15 mouse cellular contexts compared by ENCODE assay signal in genomic region chr11:87584711-87585505, GRCm38 (mm10). TPM values are rescaled to one million over a fixed set of nuclear protein-coding genes. Genes with fewer than 3 reads are reported as not detected.
DNase-seq lines count a peak whose midpoint lies in the region; ATAC-seq and TF ChIP-seq lines count a peak whose summit lies in the region.
"Had no signal": no experiment of that assay in that cellular context is flagged by ENCODE, and none has a peak within 500 bp of the region (broad histone marks: within the 10 kb centered on the region; RNA-seq: fewer than 3 reads in every experiment).

No protein-coding gene starts in this region.

- TF ChIP-seq CTCF in cortical plate, adult 2 months (IDR thresholded peaks at IDR 0.05; ENCODE audit: extremely low read depth, insufficient read depth, low read length), result no peak

- no peaks in the 10 kb centered on the region for H3K36me3 ChIP-seq in heart, embryonic 11.5 days (ENCODE audit: control insufficient read depth, insufficient read depth, low read length)
- no peaks in the 10 kb centered on the region for H3K36me3 ChIP-seq in midbrain, embryonic 11.5 days (ENCODE audit: control insufficient read depth, insufficient read depth, low read length)
- H3K36me3 ChIP-seq in neural tube, embryonic 15.5 days, result no peaks in the 10 kb centered on the region
- H3K36me3 ChIP-seq: embryonic facial prominence, embryonic 15.5 days; neural tube, embryonic 13.5 days had no signal

- no peak overlapping the region for H3K4me2 ChIP-seq in heart, embryonic 11.5 days
- H3K4me2 ChIP-seq in midbrain, embryonic 11.5 days, result no peak overlapping the region
- H3K4me2 ChIP-seq in neural tube, embryonic 15.5 days, result no peak overlapping the region
- H3K4me2 ChIP-seq: embryonic facial prominence, embryonic 15.5 days; hindbrain, embryonic 14.5 days; neural tube, embryonic 13.5 days had no signal

- 72% methylated on average over 10 of the region's 10 CpGs for WGBS in heart, embryonic 11.5 days (ENCODE audit: insufficient replicate concordance)
- WGBS in midbrain, embryonic 11.5 days, result 86% methylated on average over 10 of the region's 10 CpGs
- WGBS in neural tube, embryonic 15.5 days, result 82% methylated on average over 10 of the region's 10 CpGs

- intact Hi-C loops in heart, postnatal 14 days (cut with DNase I), result no loop called here

- DNase-seq in heart, adult 11 months, result peak; percentile 98
- peak; percentile 66 to 74 for DNase-seq in heart, postnatal 14 days
- peak; percentile 85 for DNase-seq in lung, postnatal 10 days
- DNase-seq in c-Kit-positive CD71-positive TER-119-positive erythroid progenitor cells, embryonic 14.5 days (ENCODE audit: low spot score), result no peak
- no peak for DNase-seq in midbrain, embryonic 11.5 days (ENCODE audit: low spot score, missing footprints)
- DNase-seq: thymus, postnatal 36 days had no signal

- peaks cover 16% of the 10 kb centered on the region for H3K4me1 ChIP-seq in heart, embryonic 11.5 days (ENCODE audit: control insufficient read depth, insufficient read depth, low read length)
- peaks cover 1% of the 10 kb centered on the region; the same call in 1 of the 2 replicates for H3K4me1 ChIP-seq in cortical plate, adult 2 months (ENCODE audit: control insufficient read depth, insufficient read depth, low read length)
- H3K4me1 ChIP-seq in midbrain, embryonic 11.5 days (ENCODE audit: control insufficient read depth, insufficient read depth, low read length), result peaks cover 2% of the 10 kb centered on the region; the same call in 1 of the 2 replicates
- H3K4me1 ChIP-seq in neural tube, embryonic 15.5 days, result peaks cover 11% of the 10 kb centered on the region

- H3K27ac ChIP-seq in heart, embryonic 11.5 days (ENCODE audit: low read depth, low read length), result no peak overlapping the region
- H3K27ac ChIP-seq in cortical plate, adult 2 months (ENCODE audit: insufficient read depth, low read length), result peak overlapping the region; percentile 7; the same call in 1 of the 2 replicates
- H3K27ac ChIP-seq in midbrain, embryonic 11.5 days (ENCODE audit: low read depth, low read length), result no peak overlapping the region
- H3K27ac ChIP-seq in neural tube, embryonic 15.5 days (replicated peaks), result no peak overlapping the region
- H3K27ac ChIP-seq: embryonic facial prominence, embryonic 15.5 days; hindbrain, embryonic 14.5 days; neural tube, embryonic 13.5 days had no signal

- 0 out of 2 replicates have a peak, but pooled peaks cover 2% of the 10 kb centered on the region for H3K27me3 ChIP-seq in heart, embryonic 11.5 days (ENCODE audit: control insufficient read depth, insufficient read depth, low read length)
- no peaks in the 10 kb centered on the region for H3K27me3 ChIP-seq in midbrain, embryonic 11.5 days (ENCODE audit: control insufficient read depth, insufficient read depth, low read length)
- no peaks in the 10 kb centered on the region for H3K27me3 ChIP-seq in neural tube, embryonic 15.5 days (replicated peaks)
- H3K27me3 ChIP-seq: embryonic facial prominence, embryonic 15.5 days; neural tube, embryonic 13.5 days had no signal

- no peak overlapping the region for H3K4me3 ChIP-seq in heart, embryonic 11.5 days (ENCODE audit: low read depth, low read length)
- H3K4me3 ChIP-seq in cortical plate, adult 2 months (ENCODE audit: insufficient read depth, low read length), result no peak overlapping the region
- H3K4me3 ChIP-seq in midbrain, embryonic 11.5 days (ENCODE audit: low read depth, low read length), result no peak overlapping the region
- H3K4me3 ChIP-seq in neural tube, embryonic 15.5 days (replicated peaks), result no peak overlapping the region
- H3K4me3 ChIP-seq: embryonic facial prominence, embryonic 15.5 days; neural tube, embryonic 13.5 days had no signal

- ATAC-seq in heart, embryonic 11.5 days (replicated peaks; ENCODE audit: insufficient number of reproducible peaks, low FRiP score, low TSS enrichment), result no peak
- no peak for ATAC-seq in midbrain, embryonic 11.5 days (ENCODE audit: low FRiP score)
- no peak for ATAC-seq in neural tube, embryonic 15.5 days (ENCODE audit: low FRiP score)
- ATAC-seq: activated CD4-positive, CD25-positive, alpha-beta regulatory T cell, adult 4 months; CD4-positive, CD25-positive, alpha-beta regulatory T cell, adult 4 months had no signal

- TF ChIP-seq POLR2A in cortical plate, adult 2 months (IDR thresholded peaks at IDR 0.05; ENCODE audit: extremely low read depth, insufficient read depth, low read length), result no peak

- no peaks in the 10 kb centered on the region for H3K9me3 ChIP-seq in heart, embryonic 11.5 days (replicated peaks; ENCODE audit: control insufficient read depth, low read length)
- H3K9me3 ChIP-seq in midbrain, embryonic 11.5 days (ENCODE audit: control insufficient read depth, low read length), result no peaks in the 10 kb centered on the region
- no peaks in the 10 kb centered on the region for H3K9me3 ChIP-seq in neural tube, embryonic 15.5 days (replicated peaks)
- H3K9me3 ChIP-seq: embryonic facial prominence, embryonic 15.5 days; neural tube, embryonic 13.5 days had no signal

- H3K9ac ChIP-seq in heart, embryonic 11.5 days (ENCODE audit: low read depth, low read length), result no peak overlapping the region
- no peak overlapping the region for H3K9ac ChIP-seq in midbrain, embryonic 11.5 days (ENCODE audit: low read length)
- H3K9ac ChIP-seq in neural tube, embryonic 15.5 days (replicated peaks), result no peak overlapping the region
- H3K9ac ChIP-seq: embryonic facial prominence, embryonic 15.5 days; hindbrain, embryonic 14.5 days; neural tube, embryonic 13.5 days had no signal

RNA-seq across cellular contexts. Expression of gene Mtmr4, which starts 7.1 kb away (rescaled TPM):
- 23.4 and 28.1 TPM in 2 replicates for polyA plus RNA-seq in heart, embryonic 11.5 days (2014; fragmentation: Nextera tagmentation; extraction: Ambion mirVana)
- polyA plus RNA-seq in cortical plate, adult 2 months (2012; rRNA removed), result 46.0 and 47.0 TPM in 2 replicates
- total RNA-seq in heart, postnatal 14 days (2021), result 10 to 100 TPM; 16.0 to 22.9 TPM
- 68.3 and 72.9 TPM in 2 replicates for polyA plus RNA-seq in midbrain, embryonic 11.5 days (2014; fragmentation: Nextera tagmentation; extraction: Ambion mirVana)
- polyA plus RNA-seq in neural tube, embryonic 15.5 days (2015; fragmentation: Nextera tagmentation; extraction: Ambion mirVana), result 41.0 and 42.8 TPM in 2 replicates

RNA-seq across cellular contexts. Expression of gene Sept4, which starts 16.2 kb away (rescaled TPM):
- polyA plus RNA-seq in heart, embryonic 11.5 days (2014; fragmentation: Nextera tagmentation; extraction: Ambion mirVana), result 11.7 and 13.3 TPM in 2 replicates
- polyA plus RNA-seq in cortical plate, adult 2 months (2012; rRNA removed), result 424 and 429 TPM in 2 replicates
- total RNA-seq in heart, postnatal 14 days (2021), result 10 to 100 TPM; 70.3 to 70.8 TPM
- 9.0 and 11.4 TPM in 2 replicates for polyA plus RNA-seq in midbrain, embryonic 11.5 days (2014; fragmentation: Nextera tagmentation; extraction: Ambion mirVana)
- polyA plus RNA-seq in neural tube, embryonic 15.5 days (2015; fragmentation: Nextera tagmentation; extraction: Ambion mirVana), result 34.6 and 38.3 TPM in 2 replicates

RNA-seq across cellular contexts. Expression of gene Gm11492, which starts 18.5 kb away (rescaled TPM):
- not detected in 2 replicates for polyA plus RNA-seq in heart, embryonic 11.5 days (2014; fragmentation: Nextera tagmentation; extraction: Ambion mirVana)
- polyA plus RNA-seq in cortical plate, adult 2 months (2012; rRNA removed), result 0.06 and 0.13 TPM in 2 replicates
- not detected for total RNA-seq in heart, postnatal 14 days (2021)
- polyA plus RNA-seq in midbrain, embryonic 11.5 days (2014; fragmentation: Nextera tagmentation; extraction: Ambion mirVana), result not detected in 2 replicates
- polyA plus RNA-seq in neural tube, embryonic 15.5 days (2015; fragmentation: Nextera tagmentation; extraction: Ambion mirVana), result not detected in 2 replicates
- polyA plus RNA-seq: activated CD4-positive, CD25-positive, alpha-beta regulatory T cell, adult 4 months; CD4-positive, CD25-positive, alpha-beta regulatory T cell, adult 4 months; embryonic facial prominence, embryonic 15.5 days; hindbrain, embryonic 14.5 days; limb, embryonic 14.5 days; neural tube, embryonic 13.5 days had no signal

RNA-seq across cellular contexts. Expression of gene Hsf5, which starts 32.1 kb away (rescaled TPM):
- polyA plus RNA-seq in heart, embryonic 11.5 days (2014; fragmentation: Nextera tagmentation; extraction: Ambion mirVana), result 0.11 and 0.18 TPM in 2 replicates
- polyA plus RNA-seq in cortical plate, adult 2 months (2012; rRNA removed), result 0.40 and 0.42 TPM in 2 replicates
- under 1 TPM in 1 of 2 experiments, not detected in 1; 0.07 TPM for total RNA-seq in heart, postnatal 14 days (2021)
- 0.15 and 0.31 TPM in 2 replicates for polyA plus RNA-seq in midbrain, embryonic 11.5 days (2014; fragmentation: Nextera tagmentation; extraction: Ambion mirVana)
- polyA plus RNA-seq in neural tube, embryonic 15.5 days (2015; fragmentation: Nextera tagmentation; extraction: Ambion mirVana), result 0.38 and 0.49 TPM in 2 replicates

Comparison
In these comparisons a context has a peak if more than half of its experiments do, and no peak if none do; other contexts are left out.
1. DNase-seq: peak in heart, adult 11 months (single experiment), heart, postnatal 14 days (2 of 2) and lung, postnatal 10 days (single experiment); none in c-Kit-positive CD71-positive TER-119-positive erythroid progenitor cells, embryonic 14.5 days (single experiment) and midbrain, embryonic 11.5 days (single experiment).
2. RNA of gene Sept4, which starts 16.2 kb away (polyA plus RNA-seq): 424 to 429 TPM in cortical plate, adult 2 months; 34.6 to 38.3 TPM in neural tube, embryonic 15.5 days, 11.7 to 13.3 TPM in heart, embryonic 11.5 days and 9.0 to 11.4 TPM in midbrain, embryonic 11.5 days; every median in the first group is over 10 times any median in the second.